ENCODE assay signal across 8 mouse cellular contexts in genomic region chr15:56810151-56810550, GRCm38 (mm10).
DNase-seq lines count a peak whose midpoint lies in the region; ATAC-seq and TF ChIP-seq lines count a peak whose summit lies in the region.

No protein-coding gene starts in this region.

- peaks cover 6% of the 10 kb centered on the region for H3K4me1 ChIP-seq in erythroblast, embryonic 14.5 days (ENCODE audit: control insufficient read depth)
- H3K4me1 ChIP-seq in ES-Bruce4 (ENCODE audit: control insufficient read depth, insufficient read depth, low read length) = no peaks in the 10 kb centered on the region
- H3K4me1 ChIP-seq in forebrain, embryonic 13.5 days = no peaks in the 10 kb centered on the region
- no peaks in the 10 kb centered on the region for H3K4me1 ChIP-seq in liver, embryonic 11.5 days (replicated peaks; ENCODE audit: control insufficient read depth, insufficient read depth, low read length)

- WGBS in forebrain, embryonic 13.5 days = 47% methylated on average over 13 of the region's 13 CpGs
- 42% methylated on average over 13 of the region's 13 CpGs for WGBS in liver, embryonic 11.5 days

- no peak for ATAC-seq in erythroblast, adult 5-6 weeks (replicated peaks; ENCODE audit: low FRiP score, poor library complexity, severe bottlenecking)
- no peak for ATAC-seq in forebrain, embryonic 13.5 days
- ATAC-seq in liver, embryonic 11.5 days (replicated peaks; ENCODE audit: low FRiP score) = no peak
- ATAC-seq in erythroid progenitor cell, adult 5-6 weeks (replicated peaks; ENCODE audit: low FRiP score, poor library complexity, severe bottlenecking) = no peak

- peak overlapping the region; percentile 33 for H3K4me2 ChIP-seq in forebrain, embryonic 13.5 days
- H3K4me2 ChIP-seq in liver, embryonic 11.5 days = peak overlapping the region; percentile 39

- H3K36me3 ChIP-seq in erythroblast, embryonic 14.5 days (ENCODE audit: control insufficient read depth) = no peaks in the 10 kb centered on the region
- H3K36me3 ChIP-seq in ES-Bruce4 (ENCODE audit: control insufficient read depth, insufficient read depth, low read length, poor library complexity, severe bottlenecking) = no peaks in the 10 kb centered on the region
- H3K36me3 ChIP-seq in forebrain, embryonic 13.5 days (ENCODE audit: poor library complexity, severe bottlenecking) = no peaks in the 10 kb centered on the region
- no peaks in the 10 kb centered on the region for H3K36me3 ChIP-seq in liver, embryonic 11.5 days (ENCODE audit: control insufficient read depth, insufficient read depth, low read length)

- no peak overlapping the region for H3K27ac ChIP-seq in ES-Bruce4 (ENCODE audit: insufficient read depth, low read length)
- no peak overlapping the region for H3K27ac ChIP-seq in forebrain, embryonic 13.5 days
- H3K27ac ChIP-seq in liver, embryonic 11.5 days (ENCODE audit: low read depth, low read length) = no peak overlapping the region

- TF ChIP-seq POLR2A in ES-Bruce4 (IDR thresholded peaks at IDR 0.05; ENCODE audit: insufficient read depth, low read length) = no peak

- no peaks in the 10 kb centered on the region for H3K27me3 ChIP-seq in erythroblast, embryonic 14.5 days (ENCODE audit: control insufficient read depth)
- H3K27me3 ChIP-seq in ES-Bruce4 (ENCODE audit: control insufficient read depth, insufficient read depth, low read length, poor library complexity, severe bottlenecking) = no peaks in the 10 kb centered on the region
- H3K27me3 ChIP-seq in forebrain, embryonic 13.5 days = peaks cover 20% of the 10 kb centered on the region
- no peaks in the 10 kb centered on the region for H3K27me3 ChIP-seq in liver, embryonic 11.5 days (replicated peaks; ENCODE audit: control insufficient read depth, insufficient read depth, low read length)

- H3K9me3 ChIP-seq in erythroblast, embryonic 14.5 days (ENCODE audit: control insufficient read depth, low read length) = no peaks in the 10 kb centered on the region
- H3K9me3 ChIP-seq in ES-Bruce4 (replicated peaks; ENCODE audit: control insufficient read depth, insufficient read depth, low read length, poor library complexity, severe bottlenecking) = peaks cover 7% of the 10 kb centered on the region; the same call in 1 of the 2 replicates
- no peaks in the 10 kb centered on the region for H3K9me3 ChIP-seq in forebrain, embryonic 13.5 days (replicated peaks)
- H3K9me3 ChIP-seq in liver, embryonic 11.5 days (ENCODE audit: control insufficient read depth, low read length) = no peaks in the 10 kb centered on the region

- H3K9ac ChIP-seq in ES-Bruce4 (ENCODE audit: low read depth, poor library complexity, severe bottlenecking) = no peak overlapping the region
- H3K9ac ChIP-seq in forebrain, embryonic 13.5 days = no peak overlapping the region
- no peak overlapping the region for H3K9ac ChIP-seq in liver, embryonic 11.5 days (ENCODE audit: low read depth, low read length)

- peak overlapping the region; percentile 17 for H3K4me3 ChIP-seq in erythroblast, embryonic 14.5 days (replicated peaks)
- H3K4me3 ChIP-seq in ES-Bruce4 (ENCODE audit: low read depth, low read length) = peak overlapping the region; percentile 12; the same call in 1 of the 2 replicates
- no peak overlapping the region for H3K4me3 ChIP-seq in forebrain, embryonic 13.5 days
- no peak overlapping the region for H3K4me3 ChIP-seq in liver, embryonic 11.5 days (ENCODE audit: low read depth, low read length)

- TF ChIP-seq CTCF in ES-Bruce4 (IDR thresholded peaks at IDR 0.05; ENCODE audit: low read depth, low read length) = no peak

- TF ChIP-seq EP300 in ES-Bruce4 (IDR thresholded peaks at IDR 0.05; ENCODE audit: insufficient read depth, low read depth, low read length) = no peak

- DNase-seq in liver, embryonic 11.5 days (ENCODE audit: low spot score) = no peak
- no peak for DNase-seq in thymus, postnatal 0 days (ENCODE audit: low spot score)
- DNase-seq in layer of hippocampus, postnatal 25 days (ENCODE audit: extremely low spot score in 1 of 2, low spot score in 1 of 2) = no peak

Comparison
In these comparisons a context has a peak if more than half of its experiments do, and no peak if none do; other contexts are left out.
1. H3K4me3 ChIP-seq: peak in erythroblast, embryonic 14.5 days (single experiment) and ES-Bruce4 (single experiment); none in forebrain, embryonic 13.5 days (single experiment) and liver, embryonic 11.5 days (single experiment).